Mouse (Mus musculus) bone marrow, adult 2 months (tissue): ENCODE data around the gene Adgrl3.
"Not testable (repeated sequence)": the region's sequence is repeated elsewhere in the genome, so short reads cannot be mapped to it uniquely, and the experiment has no call there.

Source experiments
- CTCF ChIP-seq: fragments of 200-500 bp; IDR thresholded peaks from 2 replicates; pipeline ENCODE4 v1.5.1; 2011; ENCODE audit warnings: low read length, control low read depth; ENCODE audit not compliant: control insufficient read depth, insufficient read depth
- POLR2A ChIP-seq: fragments of 200-500 bp; IDR thresholded peaks from 2 replicates; pipeline ENCODE4 v1.6.1; 2011; ENCODE audit warnings: low read depth, mild to moderate bottlenecking, control low read depth, low read length, borderline replicate concordance; ENCODE audit not compliant: control insufficient read depth

GRCm38 (mm10) chr5:81555149-81555548 is 535.2 kb downstream of the Adgrl3 start:
- TF ChIP-seq POLR2A, CTCF: not testable (repeated sequence)
